Mouse (Mus musculus): ENCODE measurements around the gene Pla2g1b.

Pla2g1b gene

DNA sequence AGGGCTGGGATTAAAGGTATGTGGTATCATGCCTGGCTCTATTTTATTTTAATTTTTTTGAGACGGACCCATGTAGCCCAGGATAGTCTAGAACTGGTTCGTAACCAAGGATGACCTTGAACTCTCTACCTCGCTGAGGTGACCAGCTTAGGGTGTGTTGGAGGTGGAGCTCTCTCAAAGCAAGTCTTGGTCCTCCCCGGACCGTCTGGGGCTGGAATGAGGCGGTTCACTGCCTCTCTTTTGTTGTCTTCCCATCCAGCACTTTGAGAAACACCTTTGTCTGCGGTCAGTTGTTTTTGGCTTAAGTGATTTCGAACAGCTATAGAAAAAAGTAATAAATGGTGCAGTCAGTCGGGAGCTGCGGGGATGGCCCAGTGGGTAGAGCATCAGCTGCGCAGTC lies 21.9 kb upstream of the Pla2g1b start:
- DNase-seq (ENCODE audit: low spot score), result no peak

DNA sequence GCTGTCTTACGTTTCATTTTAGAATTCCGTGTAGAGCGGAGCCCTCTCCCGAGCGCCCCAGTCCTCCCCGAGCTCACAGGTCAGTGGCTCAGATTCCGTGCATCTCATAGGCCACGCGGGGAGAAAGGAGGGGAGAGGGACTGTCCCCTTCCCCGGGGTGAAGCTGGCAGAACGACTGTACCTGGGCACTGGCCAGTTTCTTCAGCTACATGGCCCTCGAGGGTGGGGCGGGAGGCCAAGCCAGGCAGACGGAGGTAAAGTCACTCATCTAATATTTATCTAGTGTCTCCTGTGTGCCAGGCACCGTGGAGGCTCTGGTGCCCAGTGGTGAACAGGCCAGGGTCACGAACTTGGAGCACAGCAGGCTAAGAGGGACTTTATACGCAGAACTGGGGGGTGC lies 19.0 kb upstream of the Pla2g1b start:
- no peak for DNase-seq (ENCODE audit: low spot score)

DNA sequence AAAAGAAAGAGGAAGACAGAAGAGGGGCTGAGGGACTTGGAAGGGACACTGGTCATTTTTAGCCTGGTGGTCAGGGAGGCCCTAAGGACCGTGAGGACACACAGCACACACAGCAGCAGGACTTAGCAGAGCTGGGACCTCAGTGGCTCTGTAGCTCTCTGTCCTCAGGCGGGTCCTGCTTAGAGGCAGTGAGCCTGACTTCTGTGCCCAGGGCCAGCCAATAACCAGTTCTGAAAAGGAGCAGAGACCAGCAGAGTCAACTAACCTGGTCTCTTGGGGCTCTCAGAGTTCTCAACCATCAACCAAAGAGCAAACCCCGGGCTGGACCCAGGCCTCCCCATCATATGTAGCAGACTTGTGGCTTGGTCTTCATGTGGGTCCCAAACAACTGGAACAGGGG lies 16.8 kb upstream of the Pla2g1b start:
- DNase-seq (ENCODE audit: low spot score), result no peak

DNA sequence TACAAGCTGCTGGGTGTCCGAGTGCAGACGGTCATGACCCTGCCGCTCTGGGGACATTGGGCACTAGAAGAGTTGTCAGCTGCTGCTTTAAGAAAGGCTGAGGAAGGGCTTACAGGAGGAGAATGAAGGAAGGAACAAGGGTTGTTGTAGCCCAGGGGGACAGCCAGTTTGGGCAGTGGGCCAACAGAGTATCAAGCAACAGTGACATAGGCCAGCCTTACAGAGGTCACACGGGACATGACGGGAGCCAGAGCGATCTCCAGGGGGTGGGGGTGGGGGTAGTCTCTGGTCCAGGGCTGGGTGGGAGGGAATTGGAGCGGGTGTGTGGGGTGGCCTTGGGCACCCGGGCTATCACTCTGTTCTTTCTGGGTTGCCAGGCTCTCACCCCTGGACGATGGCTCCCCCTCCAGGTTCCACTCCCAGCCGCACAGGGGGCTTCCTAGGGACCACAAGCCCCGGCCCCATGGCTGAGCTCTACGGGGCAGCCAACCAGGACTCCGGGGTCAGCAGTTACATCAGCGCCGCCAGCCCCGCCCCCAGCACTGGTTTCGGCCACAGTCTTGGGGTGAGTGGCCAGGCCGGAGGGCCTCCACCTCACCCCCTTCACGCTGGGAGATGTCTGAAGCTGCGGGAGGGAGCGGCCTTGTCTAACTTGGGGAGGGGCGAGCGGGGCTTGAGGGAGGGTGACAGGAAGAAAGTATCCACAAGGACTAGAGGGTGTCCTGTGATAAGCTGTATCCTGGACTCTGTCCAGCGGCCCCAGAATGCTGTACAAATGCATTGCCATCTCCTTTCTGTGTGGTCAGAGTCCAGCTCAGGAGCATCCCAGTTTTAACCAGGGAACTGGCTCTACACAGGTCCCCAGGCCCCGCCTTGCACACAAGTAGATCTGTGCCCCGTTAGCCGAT lies 15.4 kb upstream of the Pla2g1b start:
- DNase-seq (ENCODE audit: low spot score), result no peak

DNA sequence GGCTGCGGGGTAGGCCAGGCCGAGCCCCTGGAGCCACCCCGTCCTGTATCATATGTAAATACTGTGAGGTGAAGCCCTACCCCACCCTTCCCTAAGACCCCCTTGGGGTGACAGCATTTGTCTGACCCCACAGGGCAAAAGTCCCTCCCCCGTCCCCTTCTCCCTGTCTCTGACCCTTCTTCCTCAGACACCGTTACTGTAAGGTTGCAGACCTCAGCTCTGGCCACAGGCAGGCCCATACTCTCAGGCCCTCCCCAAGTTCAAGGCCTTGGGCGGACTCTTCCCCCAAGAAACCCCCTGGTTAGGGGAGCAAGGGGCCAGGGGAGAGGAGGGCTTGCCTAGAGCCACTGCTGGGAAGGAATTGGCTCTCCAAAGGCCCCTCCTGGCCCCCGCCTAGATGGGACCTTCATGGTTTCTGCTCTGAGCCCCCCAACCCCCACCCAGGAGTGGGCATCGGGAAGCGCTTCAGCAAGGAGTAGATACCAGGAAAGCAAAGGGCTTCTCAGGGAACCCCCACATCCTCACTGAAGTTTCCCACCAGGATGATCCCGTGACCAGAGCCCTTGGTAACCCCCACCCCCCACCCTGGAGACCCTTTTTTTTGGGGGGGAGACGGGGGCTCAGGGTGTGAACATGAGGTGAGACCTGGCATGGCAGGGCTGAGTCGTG lies 11.5 kb upstream of the Pla2g1b start:
- DNase-seq (ENCODE audit: low spot score), result no peak

DNA sequence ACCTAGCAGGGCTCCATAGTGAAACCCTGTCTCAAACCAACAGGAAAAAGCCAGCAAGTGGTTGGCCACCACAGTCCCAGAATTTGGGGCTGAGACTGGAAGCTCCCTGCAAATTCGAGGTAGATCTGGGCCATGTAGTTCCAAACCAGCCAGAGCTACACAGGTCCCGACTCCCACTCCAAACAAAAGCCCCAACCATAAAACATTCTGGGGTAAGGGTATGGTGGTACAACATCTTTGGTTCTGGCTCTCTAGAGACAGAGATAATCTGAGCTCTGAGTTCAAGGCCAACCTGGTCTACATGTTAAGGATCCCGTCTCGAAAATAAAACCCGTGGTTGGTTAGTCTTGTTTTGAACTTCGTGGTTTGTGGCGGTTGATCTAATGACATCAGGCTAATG lies 10.2 kb upstream of the Pla2g1b start:
- no peak for DNase-seq (ENCODE audit: low spot score)

DNA sequence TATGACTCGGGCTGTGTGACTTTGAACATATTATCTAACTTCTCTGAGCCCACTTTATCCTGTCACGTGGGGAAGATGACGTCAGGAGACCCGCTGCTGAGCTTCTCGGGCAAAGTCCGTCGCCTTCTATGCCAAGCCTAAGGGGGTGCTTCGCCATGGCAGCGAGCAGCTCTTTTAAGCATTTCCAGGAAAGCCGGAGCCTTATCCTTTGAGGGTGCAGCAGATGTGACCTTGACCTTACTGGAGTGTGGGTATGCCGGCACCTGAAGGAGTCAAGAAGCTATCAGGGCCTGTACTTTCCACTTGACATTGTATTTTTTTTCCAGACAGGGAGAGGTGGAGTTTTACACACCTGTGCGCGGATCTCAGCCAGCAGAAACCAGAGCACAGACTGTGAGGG lies 7.1 kb upstream of the Pla2g1b start:
- DNase-seq (ENCODE audit: low spot score), result no peak

DNA sequence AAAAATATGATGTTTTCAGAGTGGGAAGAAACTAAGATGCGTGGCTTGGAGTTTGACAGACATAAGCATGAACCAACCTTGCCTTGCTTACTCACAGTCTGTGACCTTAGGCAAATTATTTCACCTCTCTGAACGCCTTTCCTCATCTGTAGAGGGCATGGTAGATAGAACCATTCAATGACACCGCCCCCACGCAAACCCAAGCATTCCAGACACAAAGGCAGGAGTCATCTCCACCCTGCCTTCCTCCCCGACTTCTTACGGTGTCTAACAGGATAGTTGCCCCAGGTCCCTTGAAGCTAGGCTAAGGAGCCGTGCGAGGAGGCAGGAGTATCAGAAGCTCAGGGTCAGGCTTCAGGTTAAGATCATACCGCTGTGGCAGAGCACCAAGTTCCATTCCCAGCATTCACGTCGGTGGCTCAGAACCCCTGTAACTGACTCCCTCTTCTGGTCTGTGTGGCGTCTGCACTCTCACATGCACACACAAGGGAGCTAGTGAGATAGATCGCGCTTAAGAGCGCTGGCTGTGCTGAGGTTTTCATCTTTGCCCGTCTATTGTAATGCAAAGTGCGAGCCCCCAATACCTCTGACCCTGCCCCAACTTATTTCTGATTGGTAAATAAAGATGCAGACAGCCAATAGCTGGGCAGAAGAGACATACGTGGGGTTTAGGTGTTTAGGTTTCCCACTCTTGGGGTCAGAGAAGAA lies 1.5 kb upstream of the Pla2g1b start:
- no peak for DNase-seq (ENCODE audit: low spot score)

DNA sequence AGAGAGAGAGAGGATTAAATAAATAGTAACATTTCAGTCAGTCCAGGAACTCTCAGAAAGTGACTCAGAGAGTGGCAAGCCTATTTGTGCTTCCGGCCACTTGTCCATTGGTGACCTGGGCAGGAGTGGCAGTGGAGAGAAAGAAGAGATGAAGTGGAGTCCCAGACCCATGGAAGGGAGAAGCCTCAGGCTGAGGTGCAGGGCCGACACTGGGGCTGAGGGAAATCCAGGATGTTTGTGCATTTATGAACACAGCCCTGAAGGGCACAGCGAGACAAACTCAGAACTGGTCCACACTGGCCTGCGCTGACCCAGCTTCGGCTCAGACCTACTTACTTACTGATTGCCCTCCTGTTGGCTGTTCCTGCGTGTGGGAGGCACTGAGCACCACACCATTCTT lies 3.7 kb downstream of the Pla2g1b start:
- DNase-seq (ENCODE audit: low spot score), result no peak

DNA sequence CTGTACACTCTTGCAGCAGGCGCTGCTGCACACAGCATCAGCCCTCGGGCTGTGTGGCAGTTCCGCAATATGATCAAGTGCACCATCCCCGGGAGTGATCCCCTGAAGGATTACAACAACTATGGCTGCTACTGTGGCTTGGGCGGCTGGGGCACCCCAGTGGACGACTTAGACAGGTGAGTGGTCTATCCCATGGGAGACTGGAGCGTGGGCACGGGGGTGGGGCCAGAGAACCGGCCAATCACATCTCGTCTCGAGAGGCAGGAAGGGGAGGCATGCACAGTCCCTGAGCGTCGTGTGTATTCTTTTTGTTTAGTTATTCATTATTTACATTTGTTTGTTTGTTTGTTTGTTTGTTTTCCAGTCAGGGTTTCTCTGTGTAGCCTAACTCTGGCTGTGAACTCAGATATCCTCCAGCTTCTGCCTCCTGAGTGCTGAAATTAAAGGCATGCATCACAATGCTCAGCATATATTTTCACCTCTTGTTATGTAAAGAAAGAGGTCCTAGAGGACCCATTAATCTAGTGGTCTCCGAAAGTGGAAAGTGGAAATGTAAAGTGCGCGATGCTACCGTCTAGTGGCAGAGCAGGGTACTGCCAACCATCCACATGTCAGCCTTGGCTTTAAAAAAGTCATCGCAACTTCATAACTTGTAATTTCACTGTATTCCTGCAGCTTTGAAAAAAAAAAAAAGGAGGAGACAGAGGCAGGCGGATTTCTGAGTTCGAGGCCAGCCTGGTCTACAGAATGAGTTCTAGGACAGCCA lies 4.9 kb downstream of the Pla2g1b start:
- no peak for DNase-seq (ENCODE audit: low spot score)

DNA sequence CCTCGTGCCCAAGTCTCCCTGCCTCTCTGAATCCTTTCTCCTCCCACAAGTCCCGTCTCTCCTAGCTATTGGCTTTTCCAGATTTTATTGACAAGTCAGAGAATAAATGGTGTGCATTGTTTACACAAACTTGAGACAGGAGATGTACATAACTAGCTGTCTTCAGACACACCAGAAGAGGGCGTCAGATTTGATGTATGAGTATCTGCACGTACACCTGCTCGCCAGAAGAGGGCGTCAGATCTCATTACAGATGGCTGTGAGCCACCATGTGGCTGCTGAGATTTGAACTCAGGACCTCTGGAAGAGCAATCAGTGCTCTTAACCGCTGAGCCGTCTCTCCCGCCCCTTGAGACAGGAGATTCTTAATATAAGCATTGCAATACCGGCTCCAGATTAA lies 7.1 kb downstream of the Pla2g1b start:
- no peak for DNase-seq (ENCODE audit: low spot score)

DNA sequence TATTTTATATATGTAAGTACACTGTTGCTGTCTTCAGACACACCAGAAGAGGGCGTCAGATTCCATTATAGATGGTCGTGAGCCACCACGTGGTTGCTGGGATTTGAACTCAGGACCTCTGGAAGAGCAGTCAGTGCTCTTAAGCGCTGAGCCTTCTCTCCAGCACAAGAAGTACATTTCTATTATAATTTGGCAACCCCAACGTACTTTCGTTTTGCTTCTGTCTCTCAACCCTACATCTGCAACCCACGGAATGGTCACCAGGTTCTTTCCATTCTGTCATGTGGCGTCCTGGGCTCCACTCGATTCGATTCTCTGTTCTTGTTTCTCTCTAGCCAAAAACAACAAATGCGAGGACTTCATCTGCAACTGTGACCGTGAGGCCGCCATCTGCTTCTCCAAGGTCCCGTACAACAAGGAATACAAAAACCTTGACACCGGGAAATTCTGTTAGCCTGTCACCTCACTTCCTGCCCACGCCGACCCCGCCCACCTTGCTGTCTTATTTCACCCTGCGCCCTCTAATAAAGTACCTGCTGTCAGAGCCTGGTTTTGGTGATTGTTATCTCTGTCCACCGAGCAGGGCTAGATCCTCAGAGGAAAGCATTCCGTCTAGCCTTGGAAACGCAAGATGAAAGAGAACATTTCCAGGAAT lies 8.2 kb downstream of the Pla2g1b start:
- DNase-seq (ENCODE audit: low spot score), result no peak

DNA sequence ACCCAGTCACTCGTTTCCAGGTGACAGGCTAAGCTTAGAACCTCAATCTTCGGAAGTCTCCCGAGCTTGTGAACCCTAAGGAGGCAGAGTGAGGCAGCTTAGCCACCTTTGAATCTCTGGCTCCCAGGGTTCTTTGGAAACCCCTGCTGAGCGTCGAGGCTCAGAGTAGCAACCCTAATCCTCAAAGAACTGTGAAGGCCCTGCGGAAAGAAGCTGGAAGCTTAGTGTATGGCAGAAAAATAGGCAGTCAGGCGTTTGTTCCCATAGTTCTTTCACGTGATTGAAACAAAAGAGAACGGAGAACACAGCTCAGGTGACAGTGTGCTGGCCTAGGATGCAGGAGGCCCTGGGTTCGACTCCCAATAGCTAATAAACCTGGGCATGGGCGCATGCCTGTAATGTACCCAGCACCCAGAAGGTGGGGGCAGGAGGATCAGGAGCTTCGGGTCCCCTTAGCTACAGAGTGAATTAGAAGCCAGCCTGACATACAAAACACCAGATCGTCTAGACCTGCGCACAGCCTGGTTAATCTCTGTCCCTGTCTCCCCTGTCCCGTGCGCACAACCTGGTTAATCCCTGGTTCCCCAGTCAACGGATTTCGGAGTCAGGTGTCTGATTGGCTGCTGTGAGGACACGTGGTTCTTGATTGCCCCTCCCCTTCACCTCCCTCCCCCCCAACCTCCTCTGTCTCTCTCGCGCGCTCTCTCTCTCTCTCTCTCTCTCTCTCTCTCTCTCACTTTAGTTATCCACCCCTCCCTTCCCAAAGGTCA lies 9.5 kb downstream of the Pla2g1b start:
- no peak for DNase-seq (ENCODE audit: low spot score)

DNA sequence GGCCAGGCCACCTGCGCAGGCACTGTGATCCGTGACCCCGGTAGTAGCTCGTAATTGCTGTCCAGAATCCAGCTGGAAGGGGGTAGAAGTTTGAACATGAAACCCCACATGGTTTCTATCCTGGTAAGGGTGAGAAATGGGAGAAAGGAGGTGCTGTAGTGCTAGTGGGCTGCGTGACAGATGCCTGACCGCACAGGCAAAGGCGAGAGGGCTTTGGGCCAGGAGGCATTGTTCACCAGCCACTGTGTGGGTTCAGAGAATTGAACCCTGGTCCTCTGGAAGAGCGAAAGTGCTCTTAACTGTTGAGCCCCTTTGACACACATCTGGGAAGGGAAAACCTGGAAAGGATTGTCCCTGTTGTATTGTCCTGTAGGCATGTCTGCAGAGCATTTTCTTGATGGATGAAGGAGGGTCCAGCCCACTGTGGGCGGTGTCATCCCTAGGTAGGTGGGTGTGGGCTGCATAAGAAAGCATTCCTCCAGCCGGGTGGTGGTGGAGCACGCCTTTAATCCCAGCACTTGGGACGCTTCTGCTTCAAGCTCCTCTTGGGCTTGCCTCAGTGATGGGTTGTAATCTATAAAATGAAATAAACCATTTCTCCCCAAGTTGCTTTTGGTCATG lies 10.2 kb downstream of the Pla2g1b start:
- no peak for DNase-seq (ENCODE audit: low spot score)

DNA sequence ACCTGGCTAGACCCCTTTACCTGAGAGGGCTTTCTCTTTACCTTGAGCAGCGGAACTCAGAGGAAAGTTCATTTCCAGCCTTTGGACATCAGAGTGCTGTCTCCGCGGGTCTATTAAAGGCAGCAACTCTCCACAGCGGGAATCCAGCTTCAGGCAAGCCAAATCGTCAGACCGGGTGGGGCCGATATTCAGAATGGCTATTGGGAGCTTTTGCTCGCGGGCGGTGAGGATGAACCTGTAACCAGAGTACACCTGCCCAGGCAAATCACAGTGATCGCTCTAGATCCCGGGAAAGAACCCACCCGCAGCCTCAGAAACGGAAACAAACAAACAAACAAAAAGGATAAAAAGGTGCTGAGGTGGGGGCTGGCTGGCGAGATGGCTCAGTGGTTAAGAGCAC lies 13.5 kb downstream of the Pla2g1b start:
- no peak for DNase-seq (ENCODE audit: low spot score)

DNA sequence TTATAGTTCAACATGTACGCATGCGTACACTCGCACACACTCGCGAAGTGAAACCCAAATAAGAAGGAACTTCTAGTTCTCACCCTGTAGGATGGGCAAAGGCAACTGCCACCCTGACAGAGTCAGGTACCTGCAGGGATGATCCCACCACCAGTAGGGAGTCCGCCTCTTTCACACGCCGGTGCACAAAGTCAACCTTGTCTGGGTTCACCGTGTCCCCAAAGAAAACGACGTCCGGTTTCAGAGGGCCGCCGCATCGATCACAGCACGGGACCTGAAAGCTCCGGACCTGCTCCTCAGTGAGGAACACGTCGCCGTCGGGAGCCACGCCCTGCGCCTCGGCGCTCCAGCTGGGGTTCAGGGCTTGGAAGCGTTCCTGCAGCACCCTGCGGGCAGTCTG lies 14.0 kb downstream of the Pla2g1b start:
- no peak for DNase-seq (ENCODE audit: low spot score)

DNA sequence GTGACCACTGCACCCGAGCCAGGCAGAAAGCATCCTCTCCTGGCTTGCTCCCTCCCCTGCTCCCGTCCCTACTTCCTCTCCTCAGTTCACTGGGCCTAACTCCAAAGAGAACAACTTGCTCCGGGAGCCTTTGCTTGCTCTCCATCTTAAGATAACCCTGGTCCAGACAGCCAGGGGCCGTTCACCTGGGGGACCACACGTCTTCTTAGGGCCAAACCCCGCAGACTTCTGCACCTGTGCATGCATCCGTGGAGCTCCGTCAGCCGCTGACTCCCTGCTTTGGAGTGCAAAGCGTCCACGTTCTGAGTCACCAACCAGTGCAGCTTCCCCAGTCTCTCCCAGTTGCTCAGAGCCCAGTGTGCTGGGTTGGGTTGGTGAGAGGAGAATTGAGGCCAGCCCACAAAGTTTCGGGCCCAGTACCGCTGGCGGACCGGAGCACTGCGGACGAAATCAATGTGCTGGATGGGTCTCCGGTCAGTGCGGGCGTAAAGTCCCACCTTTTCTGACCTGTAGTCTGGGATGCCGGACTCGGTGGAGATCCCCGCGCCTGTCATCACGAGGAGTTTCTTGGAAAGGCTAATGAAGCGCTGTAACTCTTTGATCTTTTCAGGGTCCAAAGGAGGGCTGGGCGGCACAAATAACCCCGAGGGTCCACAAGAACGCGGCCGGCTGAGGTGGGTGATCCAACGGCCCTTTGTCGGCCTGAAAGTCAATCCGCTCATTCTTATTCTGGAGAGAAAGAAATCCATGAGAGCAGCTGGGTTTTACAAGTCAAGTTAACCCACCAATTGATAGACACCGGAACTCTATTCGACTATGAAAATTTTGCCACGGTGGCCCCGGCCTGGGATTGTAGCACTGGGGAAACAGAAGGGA lies 16.6 kb downstream of the Pla2g1b start:
- no peak for DNase-seq (ENCODE audit: low spot score)

DNA sequence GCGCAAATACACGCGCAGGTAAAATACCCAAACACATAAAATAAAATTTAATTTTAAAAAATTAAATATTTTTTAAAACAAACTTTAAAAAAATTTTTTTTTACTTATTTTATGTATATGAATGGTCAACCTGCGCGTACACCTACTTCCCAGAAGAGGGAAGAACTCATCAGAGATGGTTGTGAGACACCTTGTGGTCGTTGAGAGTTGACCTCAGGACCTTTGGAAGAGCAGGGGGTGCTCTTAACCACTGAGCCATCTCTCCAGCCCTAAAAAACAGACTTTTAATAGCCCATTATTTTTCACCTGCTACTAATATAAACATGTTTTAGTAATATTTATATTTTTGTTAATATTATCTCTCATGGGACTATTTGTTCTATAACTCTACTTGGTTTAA lies 17.3 kb downstream of the Pla2g1b start:
- no peak for DNase-seq (ENCODE audit: low spot score)
